Mouse (Mus musculus) kidney, adult 2 months (tissue): Measurements from ENCODE around the gene Nfyc. TPM values are rescaled to one million over a fixed set of nuclear protein-coding genes. Genes with fewer than 3 reads are reported as not detected.

Experiments used
- DNase-seq: peaks from one replicate; pipeline ENCODE4 v3.0.0; 2021
- H3K27ac ChIP-seq: fragments of 200-500 bp; 2 replicates; pipeline ENCODE4 v1.5.1; 2012; ENCODE audit warnings: low read depth, low read length, control low read depth, inconsistent platforms; ENCODE audit not compliant: insufficient read depth
- H3K27me3 ChIP-seq: fragments of 200-500 bp; replicated peaks from 2 replicates; pipeline ENCODE4 v1.6.1; 2012; ENCODE audit warnings: mild to moderate bottlenecking, moderate library complexity, low read length, inconsistent platforms; ENCODE audit not compliant: control insufficient read depth, insufficient read depth
- H3K36me3 ChIP-seq: fragments of 200-500 bp; 2 replicates; pipeline ENCODE4 v1.6.1; 2012; ENCODE audit warnings: mild to moderate bottlenecking, moderate library complexity, low read length, inconsistent platforms; ENCODE audit not compliant: control insufficient read depth, insufficient read depth
- H3K4me1 ChIP-seq: fragments of 200-500 bp; 2 replicates; pipeline ENCODE4 v1.6.1; 2011; ENCODE audit warnings: low read length; ENCODE audit not compliant: control insufficient read depth, insufficient read depth
- H3K4me3 ChIP-seq: fragments of 200-500 bp; 2 replicates; pipeline ENCODE4 v1.5.1; 2011; ENCODE audit warnings: mild to moderate bottlenecking, low read depth, low read length, control low read depth; ENCODE audit not compliant: insufficient read depth
- CTCF ChIP-seq: fragments of 200-500 bp; conservative IDR thresholded peaks from 2 replicates; pipeline ENCODE4 v1.5.1; 2011; ENCODE audit warnings: low read depth, mild to moderate bottlenecking, control low read depth, low read length, moderate library complexity, mixed read lengths; ENCODE audit not compliant: insufficient read depth, insufficient read length
- POLR2A ChIP-seq: fragments of 200-500 bp; IDR thresholded peaks from one replicate; pipeline ENCODE4 v1.6.1; 2011; ENCODE audit warnings: low read depth, low read length, control low read depth
- WGBS: fragments of 180-500 bp; shearing (Covaris S2); methylation state at CpG from one replicate; pipeline ENCODE4 v1.1.7; 2018; 5-methylcytosine and 5-hydroxymethylcytosine counted together
- polyA plus RNA-seq: library from polyadenylated mRNA; depleted of rRNA; stranded (reverse); fragments of >200 nt; gene quantifications from 2 replicates; pipeline ENCODE4 v1.2.3, GENCODE M21; 2012

Gene Nfyc
- polyA plus RNA-seq, 1 experiment = 218 TPM

- WGBS = 76% methylated on average over 11 of the region's 11 CpGs
- H3K27ac ChIP-seq = no peak overlapping the region
- no peaks in the 10 kb centered on the region for H3K4me1 ChIP-seq
- no peak for TF ChIP-seq POLR2A
- TF ChIP-seq CTCF = no peak
- H3K27me3 ChIP-seq = no peaks in the 10 kb centered on the region
- H3K36me3 ChIP-seq = no peaks in the 10 kb centered on the region
- no peak for DNase-seq
- no peak overlapping the region for H3K4me3 ChIP-seq
Measured at GRCm38 (mm10) chr4:120849451-120849850, 18.1 kb upstream of the Nfyc start.

DNA sequence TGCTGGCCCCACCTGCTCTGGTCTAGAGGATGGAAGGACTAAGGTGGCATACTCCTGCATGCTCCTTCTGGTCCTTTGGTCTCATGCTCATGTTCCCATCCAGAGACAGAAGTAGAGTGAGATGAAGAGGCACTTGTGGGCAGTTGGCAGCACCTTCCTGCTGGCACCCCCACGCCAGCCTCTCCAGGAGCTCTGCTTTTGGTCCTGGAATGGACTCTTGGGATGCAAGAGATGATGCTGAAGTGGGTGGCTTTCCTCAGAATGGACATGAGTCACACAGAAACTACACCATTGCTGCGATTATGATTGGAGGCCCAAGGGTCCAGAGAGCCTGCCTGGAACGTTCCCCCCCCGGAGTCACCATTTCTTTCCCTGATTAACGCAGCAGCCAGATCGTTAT lies 17.5 kb upstream of the Nfyc start:
- DNase-seq = no peak
- Histone ChIP-seq H3K4me3 (no peak overlapping the region), H3K4me1 (no peaks in the 10 kb centered on the region), H3K27me3 (no peaks in the 10 kb centered on the region), H3K27ac (no peak overlapping the region), H3K36me3 (no peaks in the 10 kb centered on the region)
- TF ChIP-seq POLR2A = no peak
- TF ChIP-seq CTCF = no peak
- 76% methylated on average over 6 of the region's 6 CpGs for WGBS

DNA sequence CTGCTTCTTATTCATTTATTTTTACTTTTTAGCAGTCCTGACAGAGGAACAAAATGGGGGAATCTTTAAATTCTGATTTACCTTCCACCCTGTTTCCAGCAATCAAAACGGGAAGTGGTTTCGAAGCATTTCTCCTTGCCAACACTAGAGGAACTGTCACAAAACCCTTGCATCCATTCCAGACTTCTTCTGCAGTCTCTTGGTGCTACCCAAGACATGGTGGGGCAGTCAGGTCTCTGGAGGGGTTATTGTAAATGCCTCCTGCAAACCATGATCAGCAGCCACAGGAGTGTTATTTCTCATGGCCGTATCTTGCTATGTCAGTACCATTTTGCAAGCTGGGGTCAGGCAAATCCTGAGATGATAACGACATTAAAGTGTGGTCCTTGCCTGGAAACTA lies 13.7 kb upstream of the Nfyc start:
- Histone ChIP-seq H3K4me1 (no peaks in the 10 kb centered on the region), H3K27ac (no peak overlapping the region), H3K27me3 (no peaks in the 10 kb centered on the region), H3K36me3 (no peaks in the 10 kb centered on the region), H3K4me3 (no peak overlapping the region)
- TF ChIP-seq CTCF (no peak), POLR2A (no peak)
- DNase-seq = no peak
- WGBS = 73% methylated on average over 4 of the region's 4 CpGs

- TF ChIP-seq CTCF (no peak), POLR2A (no peak)
- no peak for DNase-seq
- Histone ChIP-seq H3K4me3 (no peak overlapping the region), H3K36me3 (no peaks in the 10 kb centered on the region), H3K27ac (no peak overlapping the region), H3K27me3 (no peaks in the 10 kb centered on the region), H3K4me1 (no peaks in the 10 kb centered on the region)
- 22% methylated on average over 7 of the region's 7 CpGs for WGBS
Measured at GRCm38 (mm10) chr4:120844423-120845082, 13.2 kb upstream of the Nfyc start.

DNA sequence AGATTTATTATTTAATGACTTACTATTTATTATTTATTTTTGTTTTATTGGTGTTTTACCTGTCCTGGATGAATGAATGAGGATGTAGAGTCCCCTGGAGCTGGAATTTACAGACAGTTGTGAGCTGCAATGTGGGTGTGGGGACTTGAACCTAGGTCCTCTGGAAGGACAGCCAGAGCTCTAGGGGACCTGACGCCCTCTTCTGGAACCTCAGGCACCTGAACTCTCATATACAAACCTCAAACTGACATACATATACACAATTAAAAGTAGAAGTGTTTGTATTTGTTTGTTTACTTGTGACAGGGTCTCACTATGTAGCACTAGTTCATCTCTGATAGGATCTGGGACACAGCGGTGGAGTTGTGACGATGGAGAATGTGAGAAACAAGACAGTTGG lies 10.0 kb upstream of the Nfyc start:
- DNase-seq = no peak
- Histone ChIP-seq H3K36me3 (no peaks in the 10 kb centered on the region), H3K27ac (no peak overlapping the region), H3K27me3 (no peaks in the 10 kb centered on the region), H3K4me3 (no peak overlapping the region), H3K4me1 (no peaks in the 10 kb centered on the region)
- WGBS = 87% methylated on average over 3 of the region's 3 CpGs
- TF ChIP-seq POLR2A (no peak), CTCF (no peak)

- no peak for DNase-seq
- Histone ChIP-seq H3K27me3 (no peaks in the 10 kb centered on the region), H3K4me3 (no peak overlapping the region), H3K27ac (no peak overlapping the region), H3K36me3 (no peaks in the 10 kb centered on the region), H3K4me1 (peaks cover 3% of the 10 kb centered on the region; the same call in 1 of the 2 replicates)
- TF ChIP-seq POLR2A = no peak
- TF ChIP-seq CTCF = no peak
- WGBS = 77% methylated on average over 5 of the region's 5 CpGs
Measured at GRCm38 (mm10) chr4:120830767-120831166, 605 bp downstream of the Nfyc start.

- Histone ChIP-seq H3K4me1 (peaks cover 19% of the 10 kb centered on the region), H3K4me3 (no peak overlapping the region), H3K36me3 (no peaks in the 10 kb centered on the region), H3K27ac (no peak overlapping the region), H3K27me3 (no peaks in the 10 kb centered on the region)
- TF ChIP-seq CTCF (no peak), POLR2A (no peak)
- no peak for DNase-seq
- 94% methylated on average over 6 of the region's 6 CpGs for WGBS
Measured at GRCm38 (mm10) chr4:120826418-120826817, 5.0 kb downstream of the Nfyc start.
